Mouse (Mus musculus): Measurements from ENCODE around the gene Gm45785.

The Gm45785 gene

GRCm38 (mm10) chr7:140831447-140831846 is 24.7 kb downstream of the Gm45785 start:
- DNase-seq (ENCODE audit: low spot score in 2 of 2), result no peak

GRCm38 (mm10) chr7:140828171-140828881 is 27.8 kb downstream of the Gm45785 start:
- DNase-seq (ENCODE audit: low spot score in 2 of 2), result peak; percentile 69 to 80

GRCm38 (mm10) chr7:140822731-140823130 is 33.4 kb downstream of the Gm45785 start:
- no peak for DNase-seq (ENCODE audit: low spot score in 2 of 2)

GRCm38 (mm10) chr7:140821653-140822329 is 34.3 kb downstream of the Gm45785 start, which contains the start of gene Zfp941:
TSS of gene Zfp941 (minus strand) at chr7:140822178.
- peak; percentile 82 to 89 for DNase-seq (ENCODE audit: low spot score in 2 of 2)

GRCm38 (mm10) chr7:140821305-140821652 is 34.9 kb downstream of the Gm45785 start:
- no peak for DNase-seq (ENCODE audit: low spot score in 2 of 2)

- DNase-seq (ENCODE audit: low spot score in 2 of 2), result peak in 1 of 2 experiments; percentile 39
Measured at GRCm38 (mm10) chr7:140820173-140820572, 36.0 kb downstream of the Gm45785 start.

- no peak for DNase-seq (ENCODE audit: low spot score in 2 of 2)
Measured at GRCm38 (mm10) chr7:140812850-140813249, 43.3 kb downstream of the Gm45785 start.

- peak; percentile 69 to 73 for DNase-seq (ENCODE audit: low spot score in 2 of 2)
Measured at GRCm38 (mm10) chr7:140811714-140812113, 44.4 kb downstream of the Gm45785 start.

GRCm38 (mm10) chr7:140810496-140810895 is 45.6 kb downstream of the Gm45785 start:
- no peak for DNase-seq (ENCODE audit: low spot score in 2 of 2)

- DNase-seq (ENCODE audit: low spot score in 2 of 2), result peak; percentile 48 to 49
Measured at GRCm38 (mm10) chr7:140805704-140806103, 50.4 kb downstream of the Gm45785 start.

- DNase-seq (ENCODE audit: low spot score in 2 of 2), result no peak
Measured at GRCm38 (mm10) chr7:140802629-140803028, 53.5 kb downstream of the Gm45785 start.

- no peak for DNase-seq (ENCODE audit: low spot score in 2 of 2)
Measured at GRCm38 (mm10) chr7:140798212-140798611, 57.9 kb downstream of the Gm45785 start.

GRCm38 (mm10) chr7:140797619-140798018 is 58.5 kb downstream of the Gm45785 start:
- DNase-seq (ENCODE audit: low spot score in 2 of 2), result no peak

- DNase-seq (ENCODE audit: low spot score in 2 of 2), result no peak
Measured at GRCm38 (mm10) chr7:140793541-140793940, 62.6 kb downstream of the Gm45785 start.

- no peak for DNase-seq (ENCODE audit: low spot score in 2 of 2)
Measured at GRCm38 (mm10) chr7:140788053-140788435, 68.1 kb downstream of the Gm45785 start.

- DNase-seq (ENCODE audit: low spot score in 2 of 2), result no peak
Measured at GRCm38 (mm10) chr7:140787406-140788052, 68.6 kb downstream of the Gm45785 start, which contains the start of gene Syce1. TSS of gene Syce1 (minus strand) at chr7:140787852.

- DNase-seq (ENCODE audit: low spot score in 2 of 2), result no peak
Measured at GRCm38 (mm10) chr7:140780548-140780947, 75.6 kb downstream of the Gm45785 start.

Data from right cerebral cortex, postnatal 10 days (tissue).